Mouse (Mus musculus) bone marrow macrophage, adult 2 months (primary cell): Measurements from ENCODE around the gene Ttbk1.

Source experiments
- CTCF ChIP-seq: IDR thresholded peaks from 2 replicates; pipeline ENCODE4 v1.5.1; 2012; ENCODE audit warnings: low read depth, mild to moderate bottlenecking, low read length, moderate library complexity
- POLR2A ChIP-seq: IDR thresholded peaks from 2 replicates; pipeline ENCODE4 v1.6.1; 2012; ENCODE audit warnings: mild to moderate bottlenecking, low read depth, low read length, borderline replicate concordance

DNA sequence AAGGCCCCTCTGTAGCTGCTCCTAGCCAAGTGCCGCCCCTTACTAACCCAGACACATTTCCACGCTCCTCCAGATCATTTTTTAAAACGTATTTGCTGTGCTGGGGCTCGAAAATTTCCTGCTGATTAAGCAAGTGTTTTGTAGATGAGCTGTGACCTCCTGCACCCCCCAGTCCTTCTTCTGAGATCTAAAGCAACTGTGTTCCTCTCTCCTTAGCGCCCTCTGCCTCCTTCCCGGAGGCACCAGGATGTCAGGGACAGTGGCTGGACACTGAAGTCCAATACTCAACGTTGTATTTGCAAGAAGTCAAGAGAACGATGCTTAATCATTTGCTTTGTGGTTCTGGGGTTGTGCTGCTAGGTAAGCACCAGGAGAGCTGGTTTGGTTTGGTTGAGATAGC lies 26.1 kb downstream of the Ttbk1 start:
- TF ChIP-seq POLR2A (no peak), CTCF (no peak)
